Mouse (Mus musculus): Measurements from ENCODE around the gene Clstn3.

DNA sequence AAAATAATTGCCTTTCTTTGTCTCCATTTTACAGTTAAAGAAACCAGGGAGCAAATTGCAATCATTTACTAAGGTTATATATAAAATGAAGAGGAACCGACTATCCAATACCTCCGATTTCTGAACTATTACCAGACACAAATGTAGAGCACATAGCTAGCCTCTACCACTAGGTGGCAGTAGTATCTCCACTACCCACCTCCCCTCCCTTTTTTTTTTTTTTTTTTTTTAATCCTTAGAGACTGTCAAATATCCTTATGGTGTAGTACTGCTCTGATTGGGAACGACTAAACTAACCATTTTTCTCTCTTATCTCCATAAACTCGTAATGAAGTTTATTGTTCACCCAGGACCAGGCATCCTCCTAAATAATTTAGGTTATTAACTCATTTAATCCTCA is 15.7 kb upstream of the Clstn3 start:
- TF ChIP-seq TAL1 (IDR thresholded peaks at IDR 0.05; ENCODE audit: low read length) = no peak
- TF ChIP-seq GATA1 (IDR thresholded peaks at IDR 0.05; ENCODE audit: low read length) = no peak
